Mouse (Mus musculus) heart, adult 2 months (tissue): ENCODE results near the gene Golph3l.

Experiments used
- CTCF ChIP-seq: fragments of 200-600 bp; IDR thresholded peaks from 2 replicates; pipeline ENCODE4 v1.8.1; 2022; ENCODE audit warnings: antibody characterized with exemption, mild to moderate bottlenecking, moderate library complexity
- EP300 ChIP-seq: fragments of 200-500 bp; IDR thresholded peaks from 2 replicates; pipeline ENCODE4 v1.6.1; 2011; ENCODE audit warnings: low read depth, low read length, control low read depth; ENCODE audit not compliant: insufficient read depth

DNA sequence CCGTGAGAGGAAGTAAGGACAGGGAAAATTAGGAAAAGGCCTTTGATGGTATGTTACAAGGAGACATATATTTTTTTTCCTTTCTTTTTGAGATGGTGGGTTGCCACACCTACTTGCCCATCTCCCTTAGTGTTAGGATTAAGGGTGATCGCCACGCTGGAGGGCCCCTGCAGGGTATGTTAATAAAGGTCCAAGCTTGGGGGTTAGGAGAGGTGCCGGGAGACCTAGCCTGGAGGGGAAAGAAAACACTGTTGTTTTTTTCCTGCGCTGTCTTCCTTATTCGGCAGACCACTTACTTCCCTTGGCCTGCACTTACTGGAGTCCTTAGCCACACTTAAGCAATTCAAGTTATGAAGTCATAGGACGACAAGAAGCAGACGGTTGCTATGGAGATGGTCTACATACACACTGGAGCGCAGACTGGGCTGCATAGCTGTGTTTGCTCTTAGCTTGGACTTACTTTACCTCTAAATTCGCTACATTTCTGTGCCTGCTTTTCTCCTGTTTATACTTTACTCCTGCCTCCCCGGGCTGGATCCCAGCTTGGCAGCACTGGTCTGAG is 64.8 kb downstream of the Golph3l start:
- TF ChIP-seq CTCF (no peak), EP300 (no peak)
